Mouse (Mus musculus) right cerebral cortex, adult 2 months (tissue): ENCODE data around the gene Sertad2.

Experiments
- DNase-seq, 2 experiments: peaks; one replicate each; pipeline ENCODE4 v3.0.0; 2021 to 2022; ENCODE audit warnings: low spot score in 2 of 2

The Sertad2 gene

DNA sequence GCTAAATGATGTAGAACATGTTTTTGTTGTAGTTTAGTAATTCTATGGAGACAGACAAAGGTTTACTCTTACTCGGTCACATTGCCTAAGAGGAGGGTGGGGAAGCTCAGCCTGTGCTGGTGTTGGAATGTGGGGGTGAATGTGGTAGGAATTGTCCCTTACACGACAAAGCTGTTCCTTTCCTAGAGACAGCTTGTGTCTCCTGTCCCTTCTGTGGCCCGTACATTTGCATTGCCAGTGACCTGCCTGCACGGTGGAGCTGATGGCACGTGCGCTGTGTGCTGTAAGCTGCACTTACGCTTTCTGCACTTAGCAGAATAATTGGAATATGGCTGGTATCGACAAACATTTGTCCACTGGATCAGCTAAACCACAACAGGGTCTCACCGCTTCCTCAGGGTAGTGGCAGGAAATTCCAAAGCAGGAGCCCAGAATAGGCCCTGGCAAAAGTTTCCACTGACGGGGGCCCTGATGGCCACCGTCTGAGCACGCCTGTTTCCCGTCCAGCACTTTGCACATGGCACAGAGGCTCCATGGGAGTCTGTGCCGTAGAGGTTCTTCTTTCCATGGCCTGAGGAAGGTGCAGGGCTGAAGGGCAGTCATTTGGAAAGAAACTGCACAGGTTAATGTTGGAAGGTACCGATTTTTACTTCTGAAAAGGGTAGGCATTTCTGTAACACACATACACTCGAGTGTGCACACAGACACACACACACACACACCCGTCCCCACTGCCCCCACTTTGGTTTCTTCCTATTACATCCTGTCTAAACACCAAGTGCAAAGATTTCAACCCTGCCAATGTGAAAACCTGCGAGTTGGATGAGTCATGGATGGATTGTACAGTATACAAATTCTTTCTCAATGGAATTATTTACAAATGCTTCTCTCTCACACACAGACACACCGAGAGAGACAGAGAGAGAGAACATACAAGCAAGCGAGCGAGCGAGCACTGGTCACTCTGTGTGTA lies 51.5 kb downstream of the Sertad2 start:
- no peak for DNase-seq

DNA sequence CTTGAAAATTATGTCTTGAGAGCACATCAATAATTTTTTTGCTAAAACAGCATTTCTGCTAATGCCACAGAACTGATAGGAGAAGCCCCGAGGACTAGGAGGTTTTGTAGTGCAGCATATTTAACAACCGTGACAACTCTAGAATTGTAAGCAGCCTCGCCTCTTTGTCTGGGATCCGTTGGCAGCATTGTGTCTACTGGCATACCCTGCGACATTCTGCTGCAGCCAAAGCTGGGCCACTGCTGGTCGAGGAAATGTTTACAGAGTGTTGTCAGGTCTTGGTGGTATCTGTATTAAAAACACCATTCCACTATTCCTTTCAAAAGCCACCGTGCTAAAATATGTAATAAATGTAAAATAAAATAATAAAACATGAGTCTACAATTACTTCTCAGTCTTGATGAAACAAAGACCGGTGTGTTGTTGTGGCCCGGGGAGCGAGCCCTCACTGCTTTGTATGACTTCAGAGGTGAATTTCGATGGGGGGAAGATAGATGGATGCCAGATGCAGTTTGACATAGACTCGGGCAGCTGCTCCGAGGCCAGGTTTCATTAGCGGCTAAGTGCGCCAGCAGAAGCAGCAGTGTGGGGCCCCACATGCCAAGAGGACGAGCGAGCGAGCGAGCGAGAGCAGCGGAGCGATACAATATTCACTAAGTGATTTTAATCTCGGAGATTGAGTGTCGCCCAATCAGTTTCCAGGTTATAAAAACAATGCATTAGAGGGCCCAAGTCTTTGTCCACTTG lies 60.2 kb downstream of the Sertad2 start:
- peak in 1 of 2 experiments; percentile 27 for DNase-seq

DNA sequence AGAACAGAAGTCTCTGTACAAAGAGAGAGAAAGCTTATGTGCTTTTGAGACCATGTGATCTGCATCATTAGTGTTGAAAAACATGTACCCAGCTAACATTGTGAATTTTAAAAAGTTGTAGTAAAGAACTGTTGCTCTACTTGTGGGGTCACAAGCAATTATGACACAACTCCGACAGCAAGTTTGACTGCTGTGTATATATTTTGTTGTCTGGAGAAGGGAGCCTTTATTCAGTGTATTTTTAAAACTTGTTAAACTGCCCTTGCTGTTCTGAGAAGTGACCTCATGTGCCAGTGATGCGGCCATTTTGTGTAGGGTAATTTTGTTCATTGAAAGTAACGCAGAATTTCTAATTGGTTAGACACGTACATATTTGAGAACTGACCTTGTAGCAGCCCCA lies 61.1 kb downstream of the Sertad2 start:
- DNase-seq, result no peak

DNA sequence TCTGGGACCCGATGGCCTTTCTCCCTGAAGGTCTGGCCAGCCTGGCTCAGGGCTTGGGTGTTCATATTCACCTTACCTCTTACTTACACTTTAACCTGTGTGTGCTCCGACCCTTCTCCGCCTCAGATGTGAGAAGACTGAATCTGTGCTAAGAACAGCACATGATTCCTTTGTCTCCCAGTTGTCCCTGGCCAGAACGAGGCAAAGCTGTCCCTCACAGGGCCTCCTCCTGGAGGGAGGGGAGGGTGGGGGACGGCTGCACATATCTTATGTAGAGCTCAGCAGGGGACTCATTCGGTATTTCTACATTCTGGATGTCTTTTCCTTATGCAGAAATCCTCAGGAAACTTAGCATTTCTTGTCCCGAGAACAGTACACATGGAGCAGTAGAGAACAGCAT lies 62.6 kb downstream of the Sertad2 start:
- no peak for DNase-seq

DNA sequence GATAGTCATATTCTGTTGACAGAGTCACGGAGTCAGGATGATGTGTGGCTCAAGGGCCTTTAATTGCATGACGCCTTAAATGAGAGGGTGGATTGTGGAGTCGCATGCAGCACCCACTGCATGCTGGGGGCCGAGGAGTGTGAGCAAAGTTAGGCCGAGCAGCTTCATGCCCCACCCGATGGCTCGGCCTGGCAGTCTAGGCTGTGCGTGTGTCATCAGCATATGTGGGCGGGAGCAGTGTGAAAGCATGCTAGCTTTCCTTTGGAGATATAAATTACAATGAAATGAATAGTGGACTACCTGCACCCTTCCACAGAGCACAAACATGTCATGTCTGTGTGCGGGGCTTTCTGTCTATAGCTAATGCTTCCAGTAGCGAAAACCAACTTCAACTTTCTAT lies 65.4 kb downstream of the Sertad2 start:
- peak; percentile 55 to 65 for DNase-seq

DNA sequence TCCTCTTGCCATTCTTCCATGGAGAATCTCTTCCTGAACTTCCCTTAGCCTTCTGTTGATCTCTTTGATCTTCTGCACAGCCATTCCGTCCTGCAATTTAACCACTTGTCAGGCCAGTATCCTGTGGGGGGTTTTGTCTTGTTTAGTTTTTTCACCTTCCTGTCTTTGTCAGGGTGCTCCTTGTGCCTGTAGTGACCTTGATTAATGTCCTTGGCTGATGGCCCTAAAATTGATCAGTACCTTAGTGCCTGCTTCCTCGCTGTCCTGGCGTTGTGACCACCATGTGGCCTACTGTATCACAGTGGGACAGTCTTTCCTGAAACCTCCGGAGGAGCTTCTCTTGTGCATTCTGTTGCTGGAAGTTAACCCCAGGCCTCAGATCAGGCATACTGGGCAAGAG lies 70.2 kb downstream of the Sertad2 start:
- no peak for DNase-seq

DNA sequence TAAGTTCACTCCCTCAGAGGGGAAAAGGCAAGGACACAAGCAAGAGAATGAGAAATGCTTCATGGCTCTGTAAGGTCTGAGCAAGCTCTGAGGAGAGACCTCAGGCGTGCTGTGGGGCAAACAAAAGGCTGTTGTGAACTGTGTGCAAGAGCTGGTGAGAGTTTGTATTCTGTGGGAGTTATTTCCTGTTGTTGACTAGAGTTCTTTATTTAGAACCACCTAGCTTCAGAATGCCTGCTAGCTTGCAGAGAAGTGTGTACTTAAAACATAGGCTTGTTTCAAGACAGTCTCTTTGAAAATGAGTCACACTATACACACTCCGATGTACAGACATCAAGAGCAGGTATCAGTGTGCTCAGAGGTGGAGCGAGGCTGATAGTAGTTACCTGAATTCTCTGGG lies 73.0 kb downstream of the Sertad2 start:
- no peak for DNase-seq

DNA sequence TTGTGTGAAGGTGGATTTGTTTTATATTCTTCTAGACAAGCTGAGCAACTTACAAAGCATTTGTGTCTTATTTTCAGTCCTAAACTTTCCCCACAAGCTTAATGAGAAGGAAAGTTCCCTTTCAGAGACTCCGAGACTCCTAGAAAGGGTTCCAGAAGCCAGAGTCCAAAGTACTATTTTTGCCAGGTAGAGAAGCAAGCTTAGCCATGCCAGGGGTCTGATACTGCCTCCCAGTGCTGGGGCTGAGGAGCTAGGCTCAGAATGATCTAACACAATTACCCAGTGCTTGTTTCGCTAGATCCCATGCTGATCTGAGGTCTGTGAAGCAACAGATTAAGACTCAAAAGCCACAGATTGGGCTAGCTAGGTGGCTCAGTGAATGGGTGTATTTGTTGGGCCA lies 84.1 kb downstream of the Sertad2 start:
- no peak for DNase-seq

DNA sequence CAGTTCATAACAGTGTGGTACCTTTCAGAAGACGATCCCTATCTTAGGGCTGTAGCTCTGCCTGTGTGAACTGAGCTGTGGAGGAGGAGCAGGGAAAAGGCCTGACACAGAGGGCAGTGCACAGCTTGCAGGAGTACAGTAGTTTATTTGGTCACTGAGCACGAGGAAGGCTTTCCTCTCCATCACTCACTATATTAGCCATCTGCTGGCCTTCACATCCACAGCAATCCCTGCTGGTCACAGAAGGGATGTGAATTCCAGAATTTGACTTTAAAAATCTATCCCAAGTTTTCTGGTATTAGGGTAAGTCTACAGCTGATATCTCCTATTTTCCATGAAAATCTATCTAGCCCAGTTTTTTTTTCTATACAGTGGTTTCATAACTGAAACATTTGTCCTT lies 85.2 kb downstream of the Sertad2 start:
- no peak for DNase-seq

DNA sequence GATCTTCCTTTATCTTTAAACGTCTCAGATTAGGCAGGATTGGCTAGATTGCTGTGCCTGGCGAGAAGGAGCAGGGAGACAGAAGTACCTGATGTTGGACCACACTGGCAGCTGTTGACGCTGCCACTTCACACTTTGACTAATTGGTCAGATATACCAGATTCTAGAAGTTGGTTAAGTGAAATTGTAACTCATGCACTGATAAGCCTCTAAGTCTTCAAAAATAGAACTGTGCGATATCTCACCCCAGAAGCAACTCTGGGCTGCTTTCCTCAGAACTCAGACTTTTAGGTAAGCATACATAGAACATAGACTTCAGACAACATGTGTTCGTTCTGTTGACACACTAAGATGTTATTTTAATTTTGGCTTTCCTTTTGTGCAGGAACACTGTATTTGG lies 86.6 kb downstream of the Sertad2 start:
- DNase-seq, result no peak

DNA sequence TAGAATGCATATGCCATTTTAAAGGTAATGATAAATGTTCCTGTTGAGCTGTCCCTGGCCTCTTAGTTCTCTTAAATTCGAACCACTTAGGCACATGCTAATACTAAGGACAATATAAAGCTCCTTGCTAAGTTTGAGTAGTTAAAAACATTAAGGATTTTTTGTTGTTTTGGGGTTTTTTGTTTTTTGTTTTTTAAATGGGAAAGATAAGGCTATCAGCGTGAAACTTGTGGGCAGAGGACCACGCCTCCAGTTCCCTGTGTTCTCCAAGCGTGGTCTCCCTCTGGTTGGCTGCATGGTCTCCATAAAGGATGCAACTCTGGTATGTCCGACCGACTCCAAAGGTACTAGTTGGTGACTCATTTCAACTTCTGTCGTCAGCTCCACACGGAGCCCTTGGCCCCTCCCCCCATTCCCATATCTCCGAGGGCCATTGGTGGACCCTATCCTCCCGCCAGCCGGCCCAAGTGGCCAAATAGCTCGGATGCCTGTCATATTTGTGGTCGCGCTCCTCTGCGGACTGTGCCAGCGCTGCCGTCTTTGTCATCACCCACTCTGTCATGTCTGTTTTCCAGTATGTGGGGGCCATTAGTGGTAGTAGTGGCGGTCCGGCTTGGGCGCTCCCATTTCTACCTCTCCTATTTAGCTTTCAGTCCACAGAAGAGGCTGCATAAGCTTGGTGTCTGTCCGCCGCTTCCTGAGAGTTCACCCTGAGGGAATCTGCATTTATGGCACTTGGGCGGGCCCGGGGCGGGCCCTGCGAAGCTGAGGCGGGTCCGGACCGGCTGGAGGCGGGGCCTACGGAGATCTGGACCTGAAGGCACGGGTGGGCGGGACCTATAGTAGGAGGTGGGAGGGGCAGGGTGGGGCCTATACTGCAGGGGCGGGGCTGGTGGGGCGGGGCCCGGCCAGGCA lies 88.2 kb downstream of the Sertad2 start:
- DNase-seq, result peak; percentile 94 to 95

DNA sequence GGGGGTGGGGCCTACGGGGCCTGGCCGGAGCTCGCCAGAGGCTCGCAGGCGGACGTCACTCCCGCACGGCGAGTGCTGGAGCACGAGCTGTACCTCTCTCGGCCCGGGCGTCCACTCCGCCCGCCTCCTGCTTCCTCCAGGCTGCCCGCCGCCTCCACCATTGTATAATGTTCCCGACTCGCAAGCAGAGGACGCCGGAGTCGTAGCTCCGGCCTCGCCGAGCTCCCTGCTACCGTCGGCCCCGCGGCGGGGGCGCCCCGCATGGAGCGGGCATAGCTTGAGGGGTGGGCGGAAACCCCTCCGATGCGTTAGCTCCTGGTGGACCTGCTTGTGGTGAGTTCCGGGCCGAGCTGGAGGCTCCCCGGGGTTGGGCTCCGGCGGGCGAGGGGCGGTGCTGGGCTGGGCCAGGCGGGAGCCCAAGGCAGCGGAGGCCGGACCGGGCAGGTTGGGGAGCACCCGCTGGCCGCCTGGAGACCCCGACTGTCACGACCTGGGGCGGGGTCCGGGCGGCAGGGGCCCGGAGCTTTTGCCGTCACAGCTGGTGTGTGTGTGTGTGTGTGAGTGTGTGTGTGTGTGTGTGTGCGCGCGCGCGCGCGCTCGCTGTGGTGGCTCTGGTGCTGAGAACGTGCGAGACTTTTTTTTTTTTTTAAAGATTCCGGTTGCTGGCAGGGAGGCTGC lies 89.0 kb downstream of the Sertad2 start:
- DNase-seq, result peak; percentile 55 to 71

DNA sequence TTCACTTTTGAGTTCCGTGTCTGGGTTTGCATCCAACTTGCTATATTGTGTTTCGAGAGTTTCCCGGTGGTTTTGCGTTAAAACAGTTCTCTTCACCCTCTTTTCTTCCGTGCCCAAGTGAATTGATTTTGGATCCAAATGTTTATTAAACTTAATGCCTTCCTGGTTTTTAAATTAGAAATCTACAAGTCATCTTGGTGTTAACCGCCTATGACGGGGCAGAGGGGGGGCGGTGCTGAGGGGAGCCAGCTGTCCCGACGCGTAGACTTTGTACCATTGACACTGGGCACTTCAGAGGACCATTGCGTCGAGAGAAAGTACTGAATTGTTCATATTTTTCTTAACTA lies 89.5 kb downstream of the Sertad2 start:
- DNase-seq, result no peak

DNA sequence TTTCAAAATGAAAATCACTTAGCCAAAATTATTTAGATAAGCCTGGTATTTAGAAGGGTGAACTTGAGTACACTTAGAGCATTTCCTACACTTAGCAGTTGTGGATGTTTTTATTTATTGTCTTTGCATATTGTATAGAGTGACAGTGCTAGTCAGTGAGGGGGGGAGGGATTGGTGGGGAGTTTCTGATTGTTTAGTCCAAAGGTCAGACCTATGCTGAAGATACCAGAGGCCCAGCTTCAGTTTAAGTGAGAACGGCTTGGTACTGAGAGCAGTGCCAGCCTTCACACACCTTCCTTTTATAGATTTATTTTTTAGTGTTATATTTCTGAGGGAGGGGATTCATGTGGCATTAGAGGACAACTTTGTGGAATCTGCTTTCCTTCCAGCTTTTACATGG lies 91.5 kb downstream of the Sertad2 start:
- DNase-seq, result no peak

DNA sequence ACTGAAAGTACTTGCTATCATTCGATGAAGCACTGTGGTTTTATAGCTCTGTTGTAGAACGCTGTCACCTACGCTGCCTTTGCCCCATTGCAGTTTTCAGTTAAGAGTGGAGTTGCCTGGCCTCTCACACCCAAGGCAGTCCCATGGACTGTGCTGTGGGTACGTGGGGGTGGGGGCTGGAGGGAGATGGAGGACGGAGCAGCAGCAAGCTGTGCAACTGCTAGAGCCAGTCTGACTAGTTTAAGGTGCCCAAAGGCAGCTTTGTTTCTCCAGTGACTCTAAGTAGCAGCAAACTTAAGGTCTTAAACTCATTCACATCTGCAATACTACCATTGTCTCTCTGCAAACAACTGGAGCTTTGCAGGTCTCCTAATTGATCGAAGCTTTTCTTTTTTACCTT lies 92.6 kb downstream of the Sertad2 start:
- DNase-seq, result no peak

DNA sequence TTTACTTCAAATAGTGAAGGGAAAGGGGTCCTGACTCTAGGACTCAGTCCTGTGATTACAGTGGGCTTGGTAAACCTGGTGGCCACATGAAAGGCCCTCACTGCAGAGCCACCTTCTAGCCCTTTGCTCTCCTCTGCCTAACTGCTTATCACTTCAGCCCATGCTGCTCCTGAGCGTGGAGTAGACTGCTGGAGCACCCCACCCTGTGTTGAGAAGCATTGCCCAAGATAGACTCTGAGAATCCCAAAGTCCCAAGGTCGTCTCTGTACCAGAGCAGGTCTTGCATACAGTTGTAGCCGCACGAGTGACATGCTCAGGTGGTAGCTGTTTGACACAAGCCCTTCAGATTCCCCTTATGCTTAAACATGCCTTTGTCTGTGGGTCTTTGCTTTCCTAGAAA lies 93.1 kb downstream of the Sertad2 start:
- no peak for DNase-seq

DNA sequence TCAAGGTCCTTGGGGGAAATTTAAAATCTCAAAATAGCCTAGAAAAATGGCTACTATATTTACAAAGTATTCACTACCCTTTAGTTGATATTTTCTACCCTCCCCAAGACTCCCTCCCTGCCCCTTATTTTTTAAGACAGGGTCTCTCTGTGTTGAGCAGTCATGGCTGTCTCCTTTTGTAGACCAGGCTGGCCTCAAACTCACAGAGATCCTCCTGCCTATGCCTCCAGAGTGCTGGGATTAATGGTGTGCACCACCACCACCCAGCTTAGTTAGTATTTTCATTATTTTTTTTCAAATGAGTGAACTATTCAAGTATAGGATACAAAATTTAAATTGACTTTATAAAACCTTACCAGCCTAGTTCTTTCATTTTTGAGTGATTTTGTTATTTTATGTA lies 94.0 kb downstream of the Sertad2 start:
- DNase-seq, result no peak

DNA sequence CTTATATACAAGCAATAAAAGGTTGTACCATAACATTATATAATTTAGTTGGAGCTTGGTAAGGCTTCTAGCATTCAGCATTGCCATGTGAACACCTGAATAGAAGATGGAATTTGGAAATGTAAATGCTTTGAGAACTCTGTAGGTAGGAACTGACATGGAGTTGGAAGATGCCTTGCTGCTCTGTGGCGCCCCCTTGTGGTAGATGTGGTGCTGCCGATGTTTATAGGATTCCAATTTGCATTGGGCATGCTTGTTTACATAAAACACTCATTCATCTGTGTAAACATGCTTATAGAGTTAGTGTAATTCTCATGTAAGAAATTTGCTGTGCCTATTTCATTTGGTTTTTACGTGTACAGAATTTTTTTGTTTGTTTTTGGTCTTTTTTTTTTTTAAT lies 95.8 kb downstream of the Sertad2 start:
- peak; percentile 80 to 82 for DNase-seq

DNA sequence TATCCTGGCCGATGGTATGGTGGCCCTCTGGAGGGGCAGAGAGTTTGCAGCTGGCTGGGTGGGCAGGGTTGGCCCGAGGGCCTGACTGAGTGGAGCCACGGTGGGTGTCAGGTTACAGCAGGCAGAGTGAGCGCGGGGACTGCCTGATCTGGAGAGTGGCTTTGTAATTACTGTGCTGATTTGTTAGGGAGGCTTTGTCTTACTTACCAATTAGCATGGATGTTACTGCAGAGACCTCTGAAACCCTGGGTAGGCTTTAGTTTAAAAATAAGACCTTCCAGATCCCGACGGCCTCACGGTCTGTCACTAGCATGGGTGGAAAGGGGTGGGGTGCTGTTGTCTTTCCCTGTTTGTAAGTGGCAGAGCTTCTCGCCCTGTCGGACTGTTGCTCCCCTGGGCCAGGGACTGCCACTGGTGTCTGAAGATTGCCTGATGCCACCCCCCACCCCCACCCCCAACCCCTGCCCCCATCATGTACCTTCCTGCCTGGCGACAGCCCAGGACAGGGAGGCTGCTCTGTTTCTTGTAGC lies 96.9 kb downstream of the Sertad2 start:
- DNase-seq, result no peak

DNA sequence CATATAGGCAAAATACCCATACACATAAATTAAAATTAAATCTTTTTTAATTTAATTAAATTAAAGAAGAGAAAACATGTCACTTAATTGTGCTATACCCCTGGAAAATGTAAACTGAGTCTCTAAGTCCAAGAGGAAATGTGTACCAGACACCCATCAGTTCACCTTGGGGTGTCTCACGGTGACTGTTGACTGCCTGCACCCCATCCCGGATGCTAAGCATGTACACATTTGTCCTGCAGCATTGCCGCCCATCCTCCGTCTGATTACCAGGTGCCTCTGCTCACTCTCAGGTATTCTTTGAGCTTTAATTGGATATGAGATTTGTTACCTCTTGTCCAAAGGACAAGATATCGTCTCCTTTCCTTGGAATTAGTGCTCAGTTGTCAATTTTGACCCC lies 99.3 kb downstream of the Sertad2 start:
- no peak for DNase-seq

DNA sequence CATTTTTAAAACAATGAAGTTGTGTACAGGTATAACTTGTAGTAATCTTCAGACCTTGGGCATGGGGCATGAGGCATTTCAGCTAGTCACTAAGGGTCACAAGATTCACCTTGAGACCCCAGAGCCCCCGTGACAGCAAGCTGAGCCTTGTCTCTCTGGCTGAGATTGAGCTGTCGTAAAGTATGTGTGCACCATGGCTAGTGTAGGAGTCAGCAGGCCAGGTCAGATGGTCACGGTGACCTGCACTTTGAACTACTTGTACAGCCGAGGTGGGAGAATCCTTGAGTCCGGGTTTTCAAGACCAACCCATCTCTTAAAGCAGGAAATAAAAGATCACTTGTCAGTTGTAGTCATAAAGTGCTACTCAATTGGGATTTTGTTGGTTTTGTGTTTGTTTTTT lies 100.1 kb downstream of the Sertad2 start:
- DNase-seq, result no peak
